Mouse (Mus musculus) midbrain, embryonic 16.5 days (tissue): ENCODE measurements around the gene Nav2. TPM values are rescaled to one million over a fixed set of nuclear protein-coding genes. Genes with fewer than 3 reads are reported as not detected.

Experiments used
- ATAC-seq: fragments of 200-750 bp; cut with Nextera tagmentation; 2 replicates; pipeline ENCODE4 v1.8.0; 2017; ENCODE audit warnings: moderate TSS enrichment
- H3K27ac ChIP-seq: fragments of 300-500 bp; sonication (generic); 2 replicates; pipeline ENCODE4 v1.5.1; 2014; ENCODE audit warnings: mild to moderate bottlenecking, low read length, mixed read lengths
- H3K27me3 ChIP-seq: fragments of 300-500 bp; sonication (generic); 2 replicates; pipeline ENCODE4 v1.6.1; 2014; ENCODE audit warnings: low read depth, low read length, mixed read lengths; ENCODE audit not compliant: control insufficient read depth, insufficient read depth
- H3K36me3 ChIP-seq: fragments of 300-500 bp; sonication (generic); 2 replicates; pipeline ENCODE4 v1.6.1; 2014; ENCODE audit warnings: mild to moderate bottlenecking, low read length, moderate library complexity, mixed read lengths; ENCODE audit not compliant: control insufficient read depth, insufficient read depth
- H3K4me1 ChIP-seq: fragments of 300-500 bp; sonication (generic); 2 replicates; pipeline ENCODE4 v1.6.1; 2014; ENCODE audit warnings: mild to moderate bottlenecking, low read length, mixed read lengths; ENCODE audit not compliant: control insufficient read depth, insufficient read depth
- H3K4me2 ChIP-seq: fragments of 300-500 bp; sonication (generic); 2 replicates; pipeline ENCODE4 v1.6.1; 2014; ENCODE audit warnings: mild to moderate bottlenecking, low read length, mixed read lengths
- H3K4me3 ChIP-seq: fragments of 300-500 bp; sonication (generic); 2 replicates; pipeline ENCODE4 v1.5.1; 2014; ENCODE audit warnings: low read depth, mild to moderate bottlenecking, low read length, moderate library complexity, mixed read lengths
- H3K9ac ChIP-seq: fragments of 300-500 bp; sonication (generic); 2 replicates; pipeline ENCODE4 v1.6.1; 2014; ENCODE audit warnings: low read depth, low read length, mixed read lengths
- H3K9me3 ChIP-seq: fragments of 300-500 bp; sonication (generic); replicated peaks from 2 replicates; pipeline ENCODE4 v1.6.1; 2014; ENCODE audit warnings: mild to moderate bottlenecking, low read length, mixed read lengths; ENCODE audit not compliant: control insufficient read depth, poor library complexity, severe bottlenecking
- WGBS: fragments of 180-500 bp; shearing (Covaris S2); extraction: QIAGEN DNeasy Blood & Tissue Kit; methylation state at CpG from one replicate; pipeline ENCODE4 v1.1.7; 2014; 5-methylcytosine and 5-hydroxymethylcytosine counted together
- polyA plus RNA-seq: library from polyadenylated mRNA; unstranded; fragments of >200 nt; fragmentation: Nextera tagmentation; extraction: Ambion mirVana; gene quantifications from 2 replicates; pipeline ENCODE4 v1.2.1, GENCODE M21; 2015

The Nav2 gene
- polyA plus RNA-seq, 1 experiment from 2014 or later: 21.5 TPM

DNA sequence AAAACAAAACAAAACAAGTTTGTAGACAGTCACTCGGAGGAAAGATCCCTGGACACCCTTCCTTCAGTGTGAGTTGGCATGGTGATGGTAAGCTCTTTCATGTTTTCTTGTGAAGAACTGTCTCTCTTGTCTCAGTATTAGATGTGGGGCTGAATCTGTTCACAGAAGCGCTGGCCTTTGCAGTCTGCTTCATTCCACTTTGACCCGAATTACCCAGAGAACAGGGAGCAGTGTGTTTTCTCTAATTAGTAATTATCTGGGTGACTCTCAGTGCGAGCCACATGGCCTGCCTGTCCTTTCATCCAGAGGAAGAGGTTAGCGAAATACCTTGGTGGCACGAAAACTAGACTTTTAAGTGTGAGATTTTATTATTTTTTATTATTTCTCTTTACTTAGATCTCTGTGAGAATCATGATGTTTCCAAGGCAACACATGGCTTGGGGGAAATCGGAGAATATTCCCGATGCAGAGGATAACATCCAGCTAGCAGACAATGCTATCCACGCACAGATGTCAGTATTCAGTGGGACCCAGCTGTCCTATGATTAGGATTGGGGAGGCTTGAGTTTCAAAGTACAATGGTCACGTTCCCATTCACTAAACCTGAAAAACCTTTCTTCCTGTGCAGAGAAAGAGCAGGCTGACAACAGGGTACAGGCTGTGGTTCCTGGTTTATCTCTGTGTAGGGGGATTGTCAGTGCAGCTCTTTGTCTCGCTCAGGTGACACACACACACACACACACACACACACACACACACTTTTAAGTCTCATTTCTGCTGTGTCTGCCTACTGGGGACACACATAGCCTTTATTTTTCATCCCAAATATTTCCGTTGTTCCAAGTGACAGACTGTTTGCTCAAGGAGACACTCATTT is 6.4 kb downstream of the Nav2 start:
- Histone ChIP-seq H3K4me1 (peaks cover 25% of the 10 kb centered on the region), H3K27ac (peak overlapping the region; percentile 69), H3K9ac (0 out of 2 replicates have a peak overlapping the region, but pooled peaks have one; percentile 15), H3K9me3 (no peaks in the 10 kb centered on the region), H3K27me3 (no peaks in the 10 kb centered on the region), H3K4me3 (no peak overlapping the region), H3K36me3 (no peaks in the 10 kb centered on the region), H3K4me2 (peak overlapping the region; percentile 13; the same call in 1 of the 2 replicates)
- ATAC-seq: peak; percentile 77
- WGBS: 21% methylated on average over 12 of the region's 12 CpGs

DNA sequence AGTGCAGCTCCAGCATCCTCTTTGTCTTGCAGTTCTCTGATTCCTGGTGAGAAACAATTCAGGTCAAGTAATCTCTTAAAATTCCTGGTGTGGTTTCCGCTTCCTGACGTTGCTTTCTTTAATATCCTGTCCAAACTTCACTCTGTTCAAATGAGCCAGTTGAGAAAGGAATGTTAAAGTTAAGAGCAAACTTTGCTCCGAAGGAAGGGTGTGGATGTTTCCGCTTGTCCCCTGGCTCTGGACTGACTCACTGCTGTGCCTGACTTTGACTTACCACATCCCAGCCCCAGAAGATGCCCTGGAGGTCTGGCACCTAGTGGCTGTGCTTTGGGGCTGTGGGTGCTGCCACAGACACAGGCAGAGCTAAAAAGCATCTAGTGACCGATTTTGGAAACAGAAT is 8.9 kb downstream of the Nav2 start:
- Histone ChIP-seq H3K36me3 (no peaks in the 10 kb centered on the region), H3K9me3 (no peaks in the 10 kb centered on the region), H3K27me3 (no peaks in the 10 kb centered on the region), H3K27ac (no peak overlapping the region), H3K4me3 (no peak overlapping the region), H3K4me1 (peaks cover 25% of the 10 kb centered on the region), H3K4me2 (no peak overlapping the region), H3K9ac (no peak overlapping the region)
- 20% methylated on average over 5 of the region's 5 CpGs for WGBS
- ATAC-seq: no peak

DNA sequence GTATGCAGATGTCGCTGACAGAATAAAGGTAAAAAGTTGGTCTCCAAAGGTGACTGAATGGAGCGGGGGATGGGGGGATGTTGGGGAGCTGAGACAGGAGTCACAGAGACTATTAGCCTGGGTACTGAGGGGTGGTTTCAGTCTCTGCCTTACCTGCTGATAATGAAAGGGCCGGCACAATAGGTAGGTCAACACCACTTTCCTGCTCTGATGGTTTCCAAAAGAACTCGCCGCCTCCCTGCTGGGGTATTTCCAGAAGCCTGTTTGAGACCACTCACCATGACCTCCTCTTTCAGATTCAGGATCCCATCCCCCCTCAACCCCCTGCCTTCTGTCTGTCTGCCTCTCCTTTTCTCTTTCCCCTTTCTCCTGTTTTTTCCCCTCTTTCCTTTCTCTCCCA is 9.5 kb downstream of the Nav2 start:
- no peak overlapping the region for H3K27ac ChIP-seq
- no peak overlapping the region for H3K9ac ChIP-seq
- no peak overlapping the region for H3K4me2 ChIP-seq
- H3K4me3 ChIP-seq: no peak overlapping the region
- no peak for ATAC-seq
- H3K4me1 ChIP-seq: peaks cover 25% of the 10 kb centered on the region
- no peaks in the 10 kb centered on the region for H3K36me3 ChIP-seq
- 27% methylated on average over 5 of the region's 5 CpGs for WGBS
- no peaks in the 10 kb centered on the region for H3K27me3 ChIP-seq
- no peaks in the 10 kb centered on the region for H3K9me3 ChIP-seq

DNA sequence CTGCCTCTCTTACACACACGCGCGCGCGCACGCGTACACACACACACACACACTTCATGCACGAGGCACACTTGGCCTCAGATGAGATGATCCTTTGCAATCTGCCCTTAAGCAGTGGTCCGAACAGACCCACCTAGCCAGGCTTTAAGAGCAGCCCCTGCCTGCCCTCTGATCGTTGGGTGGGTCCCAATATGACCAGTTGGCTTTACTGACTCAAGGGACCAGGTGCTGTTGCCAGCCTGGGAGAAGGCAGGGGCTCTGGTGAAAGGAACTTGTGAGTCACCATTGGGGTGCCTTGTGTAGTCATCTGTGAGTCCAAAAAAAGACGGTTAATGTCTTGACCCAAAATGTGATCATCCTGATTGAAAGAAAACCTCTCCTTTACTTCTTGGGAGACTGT is 9.9 kb downstream of the Nav2 start:
- H3K27ac ChIP-seq: no peak overlapping the region
- peaks cover 25% of the 10 kb centered on the region for H3K4me1 ChIP-seq
- no peaks in the 10 kb centered on the region for H3K36me3 ChIP-seq
- 21% methylated on average over 11 of the region's 11 CpGs for WGBS
- H3K4me2 ChIP-seq: no peak overlapping the region
- H3K9me3 ChIP-seq: no peaks in the 10 kb centered on the region
- H3K27me3 ChIP-seq: no peaks in the 10 kb centered on the region
- no peak overlapping the region for H3K9ac ChIP-seq
- ATAC-seq: no peak
- no peak overlapping the region for H3K4me3 ChIP-seq

DNA sequence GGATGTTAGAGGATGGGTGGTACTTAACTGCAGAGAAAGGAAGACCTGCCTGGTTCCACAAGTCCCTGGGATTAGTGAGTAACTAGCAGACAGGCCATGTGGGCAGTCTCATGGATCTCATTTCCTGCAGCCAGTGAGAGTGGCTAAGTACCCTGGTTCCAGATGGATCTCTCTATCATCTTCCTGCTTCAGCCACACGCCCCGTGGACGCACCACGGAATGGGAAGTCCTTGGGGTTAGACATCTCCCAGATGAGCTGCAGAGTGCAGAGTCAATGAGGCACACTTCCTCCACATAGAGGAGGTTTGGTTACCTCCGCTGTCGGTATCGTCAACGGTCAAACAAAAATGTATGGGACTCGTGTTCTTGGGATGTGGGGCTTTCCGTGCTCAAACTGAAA is 15.1 kb downstream of the Nav2 start:
- no peak overlapping the region for H3K9ac ChIP-seq

DNA sequence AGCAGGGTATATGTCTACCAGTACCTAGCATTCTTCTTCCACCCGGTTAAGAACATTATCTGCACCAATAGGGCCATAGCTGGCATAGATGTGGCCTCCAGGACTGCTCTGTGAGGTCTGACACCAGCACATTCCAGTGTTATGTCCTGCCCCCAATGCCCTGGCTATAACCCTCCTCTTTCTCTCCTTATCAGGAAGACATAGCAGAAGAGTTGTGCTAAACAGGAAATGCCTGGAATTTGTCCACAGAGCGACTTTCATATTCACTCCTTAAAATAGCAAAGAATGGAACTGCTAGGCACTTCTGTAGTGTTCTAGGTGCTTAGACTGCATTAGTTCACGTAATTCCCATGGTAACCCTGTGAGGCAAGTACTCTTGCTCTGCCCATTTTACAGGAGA is 16.7 kb downstream of the Nav2 start:
- no peak for ATAC-seq
- Histone ChIP-seq H3K4me1 (no peaks in the 10 kb centered on the region), H3K27me3 (no peaks in the 10 kb centered on the region), H3K36me3 (no peaks in the 10 kb centered on the region), H3K4me3 (no peak overlapping the region), H3K9me3 (no peaks in the 10 kb centered on the region), H3K27ac (no peak overlapping the region), H3K4me2 (no peak overlapping the region), H3K9ac (no peak overlapping the region)
- 91% methylated on average over 3 of the region's 3 CpGs for WGBS

More for the DNA sequence above, 15.1 kb downstream of the Nav2 start:
- Histone ChIP-seq H3K9me3 (no peaks in the 10 kb centered on the region), H3K4me3 (no peak overlapping the region), H3K27ac (no peak overlapping the region), H3K27me3 (no peaks in the 10 kb centered on the region), H3K4me2 (no peak overlapping the region), H3K36me3 (no peaks in the 10 kb centered on the region), H3K4me1 (no peaks in the 10 kb centered on the region)
- ATAC-seq: no peak
- WGBS: 93% methylated on average over 10 of the region's 10 CpGs

DNA sequence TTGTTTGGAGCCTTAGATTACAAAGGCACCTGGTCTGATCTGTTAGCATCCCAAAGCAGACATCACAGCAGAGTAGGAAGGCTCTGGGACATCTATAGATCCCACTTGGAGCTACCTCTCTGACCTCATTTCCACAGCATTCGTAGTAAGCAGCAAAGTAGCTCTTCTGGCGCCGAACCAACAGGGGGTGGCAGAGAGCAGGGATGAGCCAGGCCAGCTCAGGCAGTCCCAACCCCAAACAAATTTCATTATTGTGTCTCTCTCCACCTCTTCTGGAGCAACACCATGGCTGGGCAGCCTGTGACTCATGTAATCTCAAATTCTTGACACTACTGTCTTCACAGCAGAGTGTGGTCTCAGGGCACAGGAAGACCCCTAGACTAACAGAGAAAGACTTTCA is 19.8 kb downstream of the Nav2 start:
- Histone ChIP-seq H3K4me3 (no peak overlapping the region), H3K27me3 (no peaks in the 10 kb centered on the region), H3K9ac (no peak overlapping the region), H3K9me3 (no peaks in the 10 kb centered on the region), H3K4me1 (0 out of 2 replicates have a peak, but pooled peaks cover 3% of the 10 kb centered on the region), H3K36me3 (no peaks in the 10 kb centered on the region), H3K27ac (no peak overlapping the region), H3K4me2 (no peak overlapping the region)
- 16% methylated on average over 3 of the region's 3 CpGs for WGBS
- ATAC-seq: 0 out of 2 replicates have a peak, but pooled peaks have one; percentile 36

DNA sequence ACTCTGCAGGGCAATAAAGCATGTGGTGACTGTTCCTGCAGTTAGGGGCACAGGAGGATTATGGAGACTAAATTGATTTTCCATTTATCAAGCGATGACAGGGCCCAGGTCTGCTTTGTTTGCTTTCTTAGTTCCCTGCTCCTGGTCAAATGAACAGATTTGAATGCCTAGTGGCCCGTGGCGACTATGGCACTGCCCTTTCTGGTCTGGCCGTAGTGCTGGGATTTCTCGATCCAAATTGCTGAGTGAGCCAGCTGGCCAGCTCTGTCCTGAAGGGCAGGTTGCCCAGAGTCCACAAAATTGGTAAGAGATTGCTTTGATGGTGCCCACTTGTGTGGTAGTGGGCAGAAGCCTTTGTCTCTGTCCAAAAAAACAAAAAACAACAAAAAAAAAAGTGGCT is 21.9 kb downstream of the Nav2 start:
- no peak for ATAC-seq
- H3K9ac ChIP-seq: no peak overlapping the region
- no peak overlapping the region for H3K27ac ChIP-seq
- no peak overlapping the region for H3K4me3 ChIP-seq
- H3K9me3 ChIP-seq: no peaks in the 10 kb centered on the region
- no peaks in the 10 kb centered on the region for H3K36me3 ChIP-seq
- no peak overlapping the region for H3K4me2 ChIP-seq
- 21% methylated on average over 5 of the region's 5 CpGs for WGBS
- no peaks in the 10 kb centered on the region; the same call in 1 of the 2 replicates for H3K27me3 ChIP-seq
- H3K4me1 ChIP-seq: 0 out of 2 replicates have a peak, but pooled peaks cover 3% of the 10 kb centered on the region

DNA sequence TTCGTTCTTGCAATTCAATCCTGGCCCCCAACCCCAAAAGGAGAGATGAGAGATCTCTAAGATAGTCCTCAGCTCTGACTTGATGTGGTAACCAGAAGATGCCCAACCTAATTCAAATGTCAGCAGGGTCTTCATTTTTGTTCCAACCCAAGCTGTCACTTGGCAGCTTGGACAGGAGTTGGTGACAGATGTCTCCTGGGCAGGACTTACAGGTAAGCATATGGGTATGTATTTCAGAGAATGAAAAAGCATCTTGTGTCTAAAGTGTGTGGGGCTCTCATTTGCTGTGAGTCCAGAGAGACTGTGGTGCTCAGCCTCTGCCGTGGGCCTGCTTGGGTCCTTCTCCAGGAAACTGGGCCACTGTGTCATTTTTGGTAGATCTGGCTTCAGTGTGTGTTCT is 23.6 kb downstream of the Nav2 start:
- Histone ChIP-seq H3K9me3 (no peaks in the 10 kb centered on the region), H3K4me1 (0 out of 2 replicates have a peak, but pooled peaks cover 3% of the 10 kb centered on the region), H3K27me3 (no peaks in the 10 kb centered on the region; the same call in 1 of the 2 replicates), H3K36me3 (no peaks in the 10 kb centered on the region), H3K4me2 (no peak overlapping the region), H3K4me3 (no peak overlapping the region), H3K27ac (no peak overlapping the region), H3K9ac (no peak overlapping the region)
- WGBS: 94% methylated on average over 2 of the region's 2 CpGs
- ATAC-seq: no peak
